Mouse (Mus musculus) liver, postnatal 0 days (tissue): ENCODE data around the gene Usp47. TPM values are rescaled to one million over a fixed set of nuclear protein-coding genes. Genes with fewer than 3 reads are reported as not detected.

Experiments
- ATAC-seq: fragments of 200-750 bp; cut with Nextera tagmentation; 2 replicates; pipeline ENCODE4 v1.8.0; 2017; ENCODE audit warnings: mild to moderate bottlenecking, moderate library complexity
- DNase-seq: peaks from one replicate; pipeline ENCODE4 v3.0.0-alpha.2; 2016
- H3K27ac ChIP-seq: fragments of 300-500 bp; sonication (generic); 2 replicates; pipeline ENCODE4 v1.5.1; 2014; ENCODE audit warnings: antibody characterized with exemption, moderate library complexity, mild to moderate bottlenecking, low read depth
- H3K27me3 ChIP-seq: fragments of 300-500 bp; sonication (generic); 2 replicates; pipeline ENCODE4 v1.6.1; 2014; ENCODE audit warnings: low read length, control low read depth, mixed read lengths; ENCODE audit not compliant: insufficient read depth
- H3K36me3 ChIP-seq: fragments of 300-500 bp; sonication (generic); replicated peaks from 2 replicates; pipeline ENCODE4 v1.6.1; 2014; ENCODE audit warnings: mild to moderate bottlenecking, control low read depth, low read length, moderate library complexity, mixed read lengths; ENCODE audit not compliant: insufficient read depth
- H3K4me1 ChIP-seq: fragments of 300-500 bp; sonication (generic); 2 replicates; pipeline ENCODE4 v1.6.1; 2014; ENCODE audit warnings: antibody characterized with exemption, mild to moderate bottlenecking, control low read depth; ENCODE audit not compliant: insufficient read depth
- H3K4me2 ChIP-seq: fragments of 300-500 bp; sonication (generic); 2 replicates; pipeline ENCODE4 v1.6.1; 2014; ENCODE audit warnings: low read depth, mild to moderate bottlenecking, low read length, moderate library complexity, mixed read lengths
- H3K4me3 ChIP-seq: fragments of 300-500 bp; sonication (generic); 2 replicates; pipeline ENCODE4 v1.5.1; 2014; ENCODE audit warnings: low read depth, low read length
- H3K9ac ChIP-seq: fragments of 300-500 bp; sonication (generic); replicated peaks from 2 replicates; pipeline ENCODE4 v1.6.1; 2014; ENCODE audit warnings: mild to moderate bottlenecking, moderate library complexity
- H3K9me3 ChIP-seq: fragments of 300-500 bp; sonication (generic); 2 replicates; pipeline ENCODE4 v1.6.1; 2016; ENCODE audit warnings: mild to moderate bottlenecking, control low read depth, low read length, mixed read lengths
- CTCF ChIP-seq: sonication (generic); IDR thresholded peaks from 2 replicates; pipeline ENCODE4 v1.5.1; 2016; ENCODE audit warnings: antibody characterized with exemption, low read depth
- EP300 ChIP-seq: IDR thresholded peaks from 2 replicates; pipeline ENCODE4 v1.6.1; 2016; ENCODE audit warnings: antibody characterized with exemption, low read depth, mild to moderate bottlenecking
- WGBS: fragments of 180-500 bp; shearing (Covaris S2); extraction: QIAGEN DNeasy Blood & Tissue Kit; methylation state at CpG from one replicate; pipeline ENCODE4 v1.1.7; 2014; ENCODE audit not compliant: insufficient replicate concordance; 5-methylcytosine and 5-hydroxymethylcytosine counted together
- polyA plus RNA-seq: library from polyadenylated mRNA; unstranded; fragments of >200 nt; fragmentation: Nextera tagmentation; extraction: Ambion mirVana; gene quantifications from 2 replicates; pipeline ENCODE4 v1.2.1, GENCODE M21; 2015

Gene Usp47
- polyA plus RNA-seq, 1 experiment from 2014 or later = 14.4 TPM

- no peak for DNase-seq
- peak within 1 kb of the TSS; percentile 11; the same call in 1 of the 2 replicates for H3K9ac ChIP-seq
- 7% methylated on average over 21 of the region's 21 CpGs for WGBS
Observed at GRCm38 (mm10) chr7:112158942-112159341, 135.6 kb downstream of the Usp47 start, which contains the start of gene Dkk3. Gene Dkk3, minus strand, starts transcription at chr7:112159057.

GRCm38 (mm10) chr7:112159835-112160234 is 136.5 kb downstream of the Usp47 start:
- WGBS = 38% methylated on average over 5 of the region's 6 CpGs
- Histone ChIP-seq H3K27me3 (peaks cover 12% of the 10 kb centered on the region; the same call in 1 of the 2 replicates), H3K4me2 (no peak overlapping the region), H3K9me3 (no peaks in the 10 kb centered on the region), H3K9ac (no peak overlapping the region), H3K36me3 (no peaks in the 10 kb centered on the region), H3K4me3 (no peak overlapping the region), H3K27ac (no peak overlapping the region), H3K4me1 (peaks cover 5% of the 10 kb centered on the region; the same call in 1 of the 2 replicates)
- DNase-seq (no peak), ATAC-seq (no peak)
- TF ChIP-seq EP300 (no peak), CTCF (0 out of 2 replicates have a peak, but pooled peaks have one; percentile 25)

More at GRCm38 (mm10) chr7:112158942-112159341, 135.6 kb downstream of the Usp47 start, which contains the start of gene Dkk3:
- H3K27ac ChIP-seq = no peak within 1 kb of the TSS
- ATAC-seq = no peak
- H3K9me3 ChIP-seq = no peaks in the 10 kb centered on the region
- H3K36me3 ChIP-seq = no peaks in the 10 kb centered on the region
- peaks cover 12% of the 10 kb centered on the region; the same call in 1 of the 2 replicates for H3K27me3 ChIP-seq
- TF ChIP-seq EP300 = no peak
- TF ChIP-seq CTCF = no peak
- H3K4me3 ChIP-seq = peak within 1 kb of the TSS; percentile 38
- H3K4me2 ChIP-seq = peak within 1 kb of the TSS; percentile 68
- peaks cover 5% of the 10 kb centered on the region; the same call in 1 of the 2 replicates for H3K4me1 ChIP-seq

Other genes with a start within 250 kb of the Usp47 start
- 1.7 and 1.9 TPM in 2 replicates for gene Galnt18, start 243.5 kb upstream of the Usp47 start, polyA plus RNA-seq
- 1.2 and 1.7 TPM in 2 replicates for gene Dkk3, start 135.6 kb downstream of the Usp47 start, polyA plus RNA-seq
- 2.1 and 2.7 TPM in 2 replicates for gene Mical2, start 202.4 kb downstream of the Usp47 start, polyA plus RNA-seq